Mouse (Mus musculus) adrenal gland, adult 18-20 months (tissue): ENCODE results near the gene Fam208a. TPM values are rescaled to one million over a fixed set of nuclear protein-coding genes. Genes with fewer than 3 reads are reported as not detected.

ENCODE experiments used
- DNase-seq, 2 experiments: peaks; one replicate each; pipeline ENCODE4 v3.0.0; 2021 to 2022; ENCODE audit warnings: low spot score in 2 of 2
- microRNA-seq, 2 experiments: library from miRNA; unstranded; fragments of <30 nt; microRNA quantifications; one replicate each; pipeline ENCODE4 v1.2.0; 2021; ENCODE audit warnings: borderline number of aligned reads in 2 of 2
- total RNA-seq, 2 experiments: library from RNA; stranded (reverse); gene quantifications; 1 replicate in 1 of 2; 2 replicates in 1 of 2; pipeline ENCODE4 v1.2.3; 2021

Fam208a gene
- total RNA-seq, 2 experiments from 2014 or later, result 16.8 to 17.1 TPM

DNA sequence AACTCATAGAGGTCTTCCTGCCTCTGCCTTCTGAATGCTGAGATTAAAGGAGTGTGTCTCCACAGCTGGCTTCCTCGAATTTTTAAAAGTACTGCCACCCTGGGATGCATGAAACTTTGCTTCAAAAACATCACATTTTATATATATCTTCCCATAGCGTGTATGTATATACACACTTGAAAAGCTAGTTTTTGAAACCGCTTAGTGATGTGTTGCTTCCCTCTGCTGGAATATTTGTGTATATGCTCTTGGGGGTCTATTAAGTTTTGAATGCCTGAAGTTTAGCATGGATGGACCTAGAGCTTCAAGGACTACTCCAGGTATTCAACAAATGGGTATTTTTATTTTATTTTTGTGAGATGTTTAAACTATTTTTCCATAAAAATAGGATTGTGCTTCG is 14.7 kb upstream of the Fam208a start:
- no peak for DNase-seq

DNA sequence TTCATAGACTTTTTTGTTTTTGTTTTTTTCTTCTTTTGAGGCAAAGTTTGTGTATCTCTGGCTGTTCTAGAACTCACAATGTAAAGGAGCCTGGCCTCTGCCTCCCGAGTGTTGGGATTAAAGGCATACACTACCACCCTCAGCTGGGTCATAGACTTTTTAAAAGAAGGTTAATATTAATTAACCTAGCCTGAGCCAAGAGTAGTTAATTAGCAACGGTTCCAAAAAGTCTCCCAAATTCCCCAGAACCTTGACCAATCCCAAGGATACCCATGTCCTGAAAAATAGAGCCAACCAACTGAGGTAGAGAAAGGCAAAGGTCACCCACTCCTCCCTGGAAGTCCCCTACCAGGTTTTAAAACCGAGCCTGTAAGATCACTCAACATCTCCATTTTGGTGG is 7.8 kb upstream of the Fam208a start:
- no peak for DNase-seq

DNA sequence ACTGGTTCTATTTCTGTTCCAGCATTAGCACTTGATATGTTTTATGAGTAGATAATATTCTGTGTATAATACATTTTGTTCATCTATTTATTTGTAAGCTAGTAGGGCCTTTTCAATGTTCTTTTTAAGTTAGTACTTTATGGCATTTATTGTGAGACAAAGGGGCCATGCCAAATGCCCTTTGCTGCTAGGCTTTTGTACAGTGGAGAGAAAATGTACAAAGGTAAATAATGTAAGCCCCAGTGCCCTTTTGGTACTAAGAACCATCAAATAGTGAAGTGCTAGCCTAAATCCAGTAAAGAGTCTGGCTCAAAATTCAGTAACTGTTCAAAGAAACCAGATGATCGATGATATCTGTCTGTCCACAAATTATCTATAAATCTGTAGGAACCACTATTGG is 6.3 kb upstream of the Fam208a start:
- no peak for DNase-seq

DNA sequence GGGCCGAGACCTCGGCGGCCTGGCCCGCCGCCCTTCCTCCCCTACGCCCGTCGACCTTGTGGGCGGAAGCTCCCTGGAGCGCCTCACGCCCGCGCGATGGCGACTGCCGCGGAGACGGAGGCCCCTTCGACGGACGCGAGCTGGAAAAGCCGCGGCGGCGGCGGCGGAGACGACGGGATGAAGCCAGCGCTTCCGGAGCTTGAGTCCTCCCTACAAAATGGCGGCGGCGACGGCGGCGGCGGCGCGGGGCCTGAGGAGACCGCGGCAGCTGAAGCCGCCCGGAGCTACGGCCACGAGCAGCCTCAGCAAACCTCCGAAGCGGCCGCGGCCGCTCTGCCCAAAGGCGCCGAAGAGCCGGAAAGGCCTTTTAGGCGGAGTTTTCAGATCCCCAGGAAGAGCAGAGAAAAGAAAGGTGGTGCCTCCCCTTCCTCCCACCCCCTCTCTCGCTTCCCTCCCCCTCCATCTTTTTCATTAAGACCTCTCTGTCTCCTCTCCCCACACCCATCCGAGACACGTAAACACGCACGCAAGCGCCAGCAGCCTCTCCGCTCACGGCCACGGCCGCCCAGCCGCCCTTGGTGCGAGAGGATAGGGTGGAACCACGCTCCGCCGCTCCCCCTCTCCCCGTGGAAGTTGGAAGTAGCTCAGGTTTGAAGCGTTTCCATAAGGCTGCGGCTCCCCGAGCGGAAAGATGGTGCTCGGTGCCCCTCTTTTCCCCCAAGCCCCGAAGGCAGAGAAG is 508 bp downstream of the Fam208a start:
- DNase-seq, result peak; percentile 75 to 79

DNA sequence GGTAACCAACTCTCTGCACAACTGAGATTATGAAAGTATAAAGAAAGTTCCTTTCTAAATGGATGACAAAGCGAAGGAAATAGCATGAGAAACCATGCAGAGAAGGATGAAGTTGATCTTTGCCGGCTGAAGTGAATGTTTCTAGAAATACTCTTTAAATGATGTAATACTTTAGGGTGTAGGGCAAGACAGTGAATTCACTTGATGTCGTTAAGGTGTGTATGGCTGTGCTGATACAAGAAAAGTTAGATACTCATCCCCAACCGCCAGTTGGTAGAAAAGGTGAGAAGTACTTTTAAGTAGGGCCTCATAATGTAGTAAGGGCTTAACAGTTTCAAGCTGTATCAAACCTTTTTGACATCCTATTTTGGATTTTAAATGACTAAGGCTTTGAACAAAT is 1.6 kb downstream of the Fam208a start:
- DNase-seq, result no peak

DNA sequence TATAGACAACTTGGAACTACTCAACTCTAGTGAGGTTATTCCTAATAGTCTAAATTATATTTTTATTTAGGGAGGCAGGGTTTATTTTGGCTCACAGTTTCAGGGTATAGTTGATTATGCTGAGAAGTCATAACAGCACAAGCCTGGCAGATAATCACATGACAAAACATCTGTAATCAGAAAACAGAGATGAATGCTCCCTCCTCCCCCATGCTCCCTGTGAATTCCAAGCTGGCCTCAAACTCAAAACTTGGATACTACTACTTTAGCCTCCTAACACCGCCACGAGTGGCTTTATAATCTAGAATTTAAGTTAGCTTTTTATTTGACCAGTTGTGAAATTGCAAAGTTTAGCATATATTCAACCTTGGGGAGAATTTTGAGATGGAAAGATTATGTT is 3.4 kb downstream of the Fam208a start:
- no peak for DNase-seq

DNA sequence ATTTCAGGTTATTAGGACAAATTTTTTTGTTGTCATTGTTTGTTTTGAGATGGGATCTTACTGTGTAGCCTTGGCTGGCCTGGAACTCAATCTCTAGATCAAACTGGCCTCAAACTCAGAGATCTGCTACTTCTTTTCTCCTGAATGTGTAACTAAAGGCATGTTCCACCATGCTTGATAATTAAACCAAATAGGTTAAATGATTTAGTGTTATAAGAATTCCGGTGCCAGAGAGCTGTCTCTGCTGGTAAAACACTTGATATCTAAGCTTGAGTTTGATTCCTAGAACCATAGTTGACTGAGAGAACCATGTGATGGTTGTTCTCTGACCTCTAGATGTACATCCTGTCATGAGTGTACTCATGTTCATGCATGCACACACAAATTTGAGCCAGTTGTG is 7.5 kb downstream of the Fam208a start:
- DNase-seq, result no peak

DNA sequence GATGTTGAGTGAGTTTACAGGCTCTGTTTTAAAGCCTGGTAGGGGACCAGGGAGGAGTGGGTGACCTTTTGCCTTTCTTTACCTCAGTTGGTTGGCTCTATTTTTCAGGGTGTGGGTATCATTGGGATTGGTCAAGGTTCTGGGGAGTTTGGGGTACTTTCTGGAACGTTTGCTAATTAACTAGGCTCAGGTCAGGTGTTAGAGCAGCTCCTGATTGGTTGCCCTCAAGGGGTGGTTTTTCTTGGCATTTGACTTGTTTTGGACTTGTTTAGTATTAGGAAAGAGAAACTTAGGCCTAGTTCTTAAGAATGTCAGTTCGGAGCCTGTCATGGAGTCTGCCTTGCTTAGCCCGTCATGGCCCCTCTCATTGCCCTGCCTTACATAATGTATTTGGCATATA is 8.2 kb downstream of the Fam208a start:
- DNase-seq, result no peak

DNA sequence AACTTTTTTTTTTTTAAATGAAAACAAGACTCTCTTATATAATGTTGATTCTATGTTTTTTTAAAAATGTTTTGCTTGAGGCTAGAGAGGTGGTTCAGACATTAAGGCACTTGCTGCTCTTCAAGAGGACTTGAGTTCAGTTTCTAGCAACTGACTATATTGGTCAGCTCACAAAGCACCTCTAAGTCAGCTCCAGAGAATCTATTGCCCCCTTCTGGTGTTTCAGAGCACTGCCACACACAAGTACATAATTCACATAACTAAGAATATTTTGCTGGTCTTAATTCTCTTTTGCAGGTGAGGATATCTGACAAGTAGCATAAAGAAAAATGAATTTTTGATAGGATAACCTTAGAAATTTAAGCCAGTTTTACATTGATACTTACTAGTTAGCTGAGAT is 12.3 kb downstream of the Fam208a start:
- no peak for DNase-seq

DNA sequence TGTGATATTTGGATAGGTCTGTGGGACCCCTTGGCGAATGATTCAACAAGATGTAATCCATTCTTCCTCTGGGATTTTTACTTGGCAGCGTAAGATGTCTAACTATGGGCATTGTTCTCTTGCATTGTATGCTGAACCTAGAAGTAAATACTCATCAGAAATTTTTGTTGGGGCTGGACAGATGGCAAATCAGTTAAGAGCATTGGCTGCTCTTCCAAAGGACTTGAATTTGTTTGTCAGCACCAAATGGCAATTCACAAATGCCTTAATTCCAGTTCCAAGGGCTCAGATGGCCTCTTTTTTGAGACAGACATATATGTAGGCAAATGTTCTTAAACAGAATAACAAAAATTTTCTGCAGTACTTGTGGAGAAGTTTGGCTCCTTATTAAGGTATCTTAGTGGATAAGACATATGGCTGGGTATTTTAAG is 16.2 kb downstream of the Fam208a start:
- no peak for DNase-seq

DNA sequence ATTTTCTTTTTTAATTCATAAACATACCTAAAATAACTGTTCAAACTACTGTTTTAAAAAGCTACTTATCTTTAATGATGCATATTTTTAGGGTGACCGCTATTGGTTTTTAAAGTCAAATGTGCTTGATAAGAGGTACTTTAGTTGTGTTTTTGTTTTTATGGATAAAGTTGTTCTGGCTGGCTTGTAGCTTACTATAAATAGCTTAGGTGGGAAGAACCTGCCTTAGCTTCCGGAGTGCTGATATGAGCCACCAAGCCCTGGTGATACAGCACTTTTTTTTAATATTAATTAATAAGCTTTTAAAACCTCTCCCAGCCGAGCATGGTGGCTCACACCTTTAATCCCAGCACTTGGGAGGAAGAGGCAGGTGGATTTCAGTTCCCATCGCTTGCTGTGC is 18.3 kb downstream of the Fam208a start:
- no peak for DNase-seq

DNA sequence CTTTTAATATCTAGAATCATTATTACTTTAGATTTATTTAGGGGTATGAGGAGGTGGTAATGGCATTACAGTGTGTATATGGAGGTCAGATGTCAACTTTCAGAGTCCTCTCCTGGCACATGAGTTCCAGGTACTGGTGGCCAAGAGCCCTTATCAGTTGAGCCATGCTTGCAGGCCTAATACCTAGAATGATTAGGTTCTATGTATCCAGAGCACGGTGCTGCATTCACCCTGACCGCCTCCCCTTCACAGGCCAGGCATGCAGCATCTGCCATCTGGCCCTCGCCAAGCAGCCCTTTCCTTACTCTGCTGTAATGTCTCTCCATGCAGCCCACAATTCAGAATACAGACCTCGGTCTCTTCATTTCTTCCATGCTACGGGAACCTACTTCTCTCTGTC is 62.8 kb downstream of the Fam208a start:
- no peak for DNase-seq

DNA sequence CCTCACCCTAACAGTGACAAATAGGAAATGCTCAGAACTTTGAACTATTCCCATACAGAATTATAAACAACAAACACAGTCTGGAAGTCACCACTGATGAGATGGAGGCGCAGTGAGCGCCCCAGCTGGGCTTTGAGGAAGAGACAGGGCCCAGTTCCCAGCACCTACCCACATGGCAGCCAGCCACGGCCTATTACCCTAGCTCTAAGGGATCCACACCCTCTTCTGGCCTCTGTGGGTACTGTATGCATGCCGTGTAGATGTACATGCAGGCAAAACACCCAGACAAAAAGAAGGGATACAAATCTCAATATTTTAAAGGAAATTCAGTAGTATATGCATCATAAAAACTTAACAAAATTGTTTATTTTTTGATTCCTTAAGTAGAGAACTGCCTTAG is 64.9 kb downstream of the Fam208a start:
- DNase-seq, result no peak

DNA sequence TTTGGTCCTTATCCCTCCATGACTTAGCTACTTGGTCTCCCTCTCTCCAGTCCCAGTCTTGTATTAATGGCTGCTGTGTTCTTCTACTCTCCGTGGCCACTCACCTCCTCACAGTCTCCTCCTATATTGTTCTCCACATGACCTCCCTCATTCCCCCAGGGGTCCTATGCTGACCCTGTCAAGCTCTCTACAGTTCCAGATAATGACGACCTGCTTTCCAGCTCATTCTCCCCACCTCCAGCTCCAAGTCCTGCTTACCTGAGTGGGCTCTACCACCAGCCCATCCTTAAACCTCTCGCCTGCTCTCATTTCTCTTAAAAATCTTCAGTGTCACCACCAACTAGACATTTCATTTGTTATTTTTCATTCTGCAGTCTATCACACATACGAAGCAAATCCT is 72.5 kb downstream of the Fam208a start:
- DNase-seq, result no peak

DNA sequence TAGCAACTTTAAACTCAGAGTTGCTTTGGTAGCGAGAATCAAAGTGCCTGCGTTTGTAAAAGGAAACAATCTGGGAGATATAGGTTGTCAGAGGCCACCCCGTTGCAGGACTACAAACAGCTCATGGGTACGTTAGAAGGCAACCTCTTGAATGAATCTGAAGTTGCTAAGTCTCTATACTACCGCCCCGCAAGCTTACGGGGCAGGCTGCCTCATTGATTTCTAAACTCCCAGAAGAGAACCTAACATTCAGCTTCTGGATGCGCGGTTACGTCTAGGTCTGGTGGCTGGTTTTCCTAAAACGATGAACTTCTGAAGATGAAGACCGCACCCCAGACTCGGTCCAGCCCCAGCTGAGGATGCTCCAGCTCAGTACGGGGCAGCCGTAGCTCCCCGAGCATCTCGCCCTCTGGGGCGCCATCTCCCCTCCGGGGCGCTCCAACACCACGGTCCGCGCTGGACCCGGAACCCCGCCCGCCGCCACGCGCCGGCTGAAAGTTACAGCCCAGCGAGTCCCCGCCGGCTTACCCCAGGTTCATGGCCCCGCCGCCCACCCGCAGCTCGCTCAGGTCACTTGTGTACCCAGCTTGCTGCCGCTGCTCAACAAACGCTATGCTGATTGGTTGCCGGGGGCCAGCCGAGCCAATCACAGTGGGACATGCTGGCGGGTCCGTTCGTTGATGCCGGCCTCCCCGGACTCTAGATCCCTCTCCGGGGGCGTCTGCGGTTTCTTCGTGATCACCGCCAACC is 79.4 kb downstream of the Fam208a start, which contains the start of gene Ccdc66:
Gene Ccdc66, minus strand, starts transcription at position 567 of the 750 bp plus-strand sequence.
- DNase-seq, result peak; percentile 100

DNA sequence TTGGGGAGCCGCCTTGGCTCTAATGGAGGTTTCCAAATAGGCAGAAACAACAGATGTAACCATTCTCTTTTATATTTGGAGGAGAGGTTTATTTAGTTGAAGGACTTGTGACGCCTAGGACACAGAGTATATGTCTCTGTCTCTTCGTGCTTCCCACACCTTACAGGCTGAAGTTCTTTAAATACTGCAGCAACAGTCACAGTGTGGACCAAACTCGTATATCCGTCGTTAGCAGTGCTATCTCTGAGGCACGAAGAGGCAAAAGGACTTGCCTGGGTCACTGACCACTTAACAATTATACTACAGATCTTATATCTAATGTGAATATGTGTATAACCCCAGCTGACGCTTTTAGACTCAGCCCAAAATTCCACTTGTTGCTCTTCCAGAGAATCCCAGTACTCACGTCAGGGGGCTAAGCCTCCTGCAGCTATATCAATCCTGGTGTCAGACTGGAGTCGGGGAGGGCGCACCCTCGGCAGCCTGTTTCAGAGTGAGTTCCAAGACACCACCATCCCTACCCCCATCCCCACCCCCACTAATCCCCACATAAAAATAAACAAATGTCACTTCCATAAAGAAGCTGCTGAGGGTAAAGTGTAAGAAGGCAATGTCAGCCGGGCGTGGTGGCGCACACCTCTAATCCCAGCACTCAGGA is 80.1 kb downstream of the Fam208a start:
- DNase-seq, result peak in 1 of 2 experiments; percentile 5

DNA sequence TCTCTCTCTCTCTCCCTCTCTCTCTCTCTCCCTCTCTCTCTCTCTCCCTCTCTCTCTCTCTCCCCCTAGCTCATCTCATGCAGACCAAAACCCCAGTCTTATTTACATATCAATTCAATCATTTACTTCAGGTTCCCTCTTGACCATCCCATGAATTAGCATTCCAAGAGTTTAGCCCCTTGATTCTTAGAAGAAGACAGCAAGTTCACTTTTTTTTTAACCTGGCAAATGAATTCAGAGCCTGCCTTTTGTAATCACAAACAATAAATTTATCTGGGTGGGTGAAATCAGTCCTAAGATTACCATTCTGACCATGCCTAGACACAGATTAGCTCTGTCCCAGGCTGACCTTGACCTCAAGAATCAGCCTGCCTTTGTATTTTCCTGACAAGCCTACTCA is 95.9 kb downstream of the Fam208a start:
- DNase-seq, result no peak

Small RNAs within 50 kb of the gene (microRNA-seq; reads per million reads assigned to microRNA genes)
- 0 reads per million in 2 experiments for gene Gm23633

Other genes with a start within 250 kb of the Fam208a start
- 1 to 10 TPM; 6.7 to 7.1 TPM for gene Ccdc66, start 79.6 kb downstream of the Fam208a start, total RNA-seq
- 1 to 10 TPM; 5.0 to 8.5 TPM for gene Erc2, start 193.6 kb downstream of the Fam208a start, total RNA-seq